Mouse (Mus musculus) liver, embryonic 13.5 days (tissue): Measurements from ENCODE around the gene Wwox. TPM values are rescaled to one million over a fixed set of nuclear protein-coding genes. Genes with fewer than 3 reads are reported as not detected.

ENCODE experiments used
- ATAC-seq: fragments of 200-750 bp; cut with Nextera tagmentation; 2 replicates; pipeline ENCODE4 v1.8.0; 2017; ENCODE audit warnings: low read depth, mild to moderate bottlenecking, moderate number of reproducible peaks, moderate library complexity
- DNase-seq: peaks from one replicate; pipeline ENCODE4 v3.0.0; 2022
- H3K27ac ChIP-seq: fragments of 300-500 bp; sonication (generic); 2 replicates; pipeline ENCODE4 v1.5.1; 2015; ENCODE audit warnings: moderate library complexity, mild to moderate bottlenecking, inconsistent platforms
- H3K27me3 ChIP-seq: fragments of 300-500 bp; sonication (generic); 2 replicates; pipeline ENCODE4 v1.6.1; 2015; ENCODE audit warnings: mild to moderate bottlenecking, inconsistent platforms
- H3K36me3 ChIP-seq: fragments of 300-500 bp; sonication (generic); 2 replicates; pipeline ENCODE4 v1.6.1; 2015; ENCODE audit warnings: mild to moderate bottlenecking, inconsistent platforms
- H3K4me1 ChIP-seq: fragments of 300-500 bp; sonication (generic); replicated peaks from 2 replicates; pipeline ENCODE4 v1.6.1; 2015; ENCODE audit warnings: inconsistent platforms
- H3K4me2 ChIP-seq: fragments of 300-500 bp; sonication (generic); 2 replicates; pipeline ENCODE4 v1.6.1; 2015; ENCODE audit warnings: inconsistent platforms, mild to moderate bottlenecking, moderate library complexity
- H3K4me3 ChIP-seq: fragments of 300-500 bp; sonication (generic); replicated peaks from 2 replicates; pipeline ENCODE4 v1.5.1; 2015; ENCODE audit warnings: mild to moderate bottlenecking, inconsistent platforms
- H3K9ac ChIP-seq: fragments of 300-500 bp; sonication (generic); 2 replicates; pipeline ENCODE4 v1.6.1; 2015; ENCODE audit warnings: mild to moderate bottlenecking, inconsistent platforms
- H3K9me3 ChIP-seq: fragments of 300-500 bp; sonication (generic); replicated peaks from 2 replicates; pipeline ENCODE4 v1.6.1; 2016; ENCODE audit warnings: inconsistent platforms
- WGBS: fragments of 180-500 bp; shearing (Covaris S2); methylation state at CpG from one replicate; pipeline ENCODE4 v1.1.7; 2015; ENCODE audit not compliant: insufficient replicate concordance; 5-methylcytosine and 5-hydroxymethylcytosine counted together
- polyA plus RNA-seq: library from polyadenylated mRNA; unstranded; fragments of >200 nt; fragmentation: Nextera tagmentation; extraction: Ambion mirVana; gene quantifications from 2 replicates; pipeline ENCODE4 v1.2.1, GENCODE M21; 2015

Gene Wwox
- polyA plus RNA-seq, 1 experiment from 2014 or later, result 4.0 TPM

- DNase-seq (no peak), ATAC-seq (no peak)
- H3K4me2 ChIP-seq, result no peak overlapping the region
These were observed 488.5 kb downstream of the Wwox start for GRCm38 (mm10) chr8:114927917-114928316.

GRCm38 (mm10) chr8:114929597-114929996 lies 490.1 kb downstream of the Wwox start:
- 45% methylated on average over 4 of the region's 4 CpGs for WGBS
- no peaks in the 10 kb centered on the region for H3K36me3 ChIP-seq

More at GRCm38 (mm10) chr8:114927917-114928316, 488.5 kb downstream of the Wwox start:
- no peak overlapping the region for H3K4me3 ChIP-seq
- H3K9me3 ChIP-seq, result no peaks in the 10 kb centered on the region
- no peaks in the 10 kb centered on the region for H3K36me3 ChIP-seq
- H3K4me1 ChIP-seq, result peaks cover 12% of the 10 kb centered on the region
- H3K27ac ChIP-seq, result no peak overlapping the region
- H3K9ac ChIP-seq, result no peak overlapping the region
- WGBS, result 35% methylated on average over 4 of the region's 4 CpGs
- H3K27me3 ChIP-seq, result no peaks in the 10 kb centered on the region

DNA sequence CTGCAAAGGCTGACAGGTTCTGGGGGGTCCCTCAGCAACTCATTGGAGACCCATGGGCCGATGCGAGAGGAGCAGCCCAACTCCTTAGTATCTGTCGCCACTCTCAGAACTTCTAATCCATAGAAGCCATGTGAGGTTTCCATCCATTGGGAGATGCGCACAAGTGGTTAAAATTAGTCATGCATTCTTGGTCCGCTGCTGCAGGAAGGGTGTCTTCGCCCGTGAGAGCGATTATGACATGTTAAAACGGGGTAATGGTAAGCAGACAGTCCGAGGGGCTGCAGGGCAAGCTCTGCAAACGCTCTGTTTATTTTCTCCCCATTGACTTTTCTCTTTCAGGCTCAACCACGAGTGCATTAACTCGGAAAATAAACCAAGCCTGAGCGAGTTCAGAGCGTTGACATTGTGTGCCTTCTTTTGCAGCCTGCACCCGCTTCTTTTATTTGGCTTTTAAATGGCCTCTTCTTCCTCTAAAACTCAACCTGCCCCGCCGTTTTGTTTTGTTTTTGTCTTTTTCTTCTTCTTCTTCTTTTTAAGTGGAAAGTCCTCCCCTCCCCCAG lies 492.7 kb downstream of the Wwox start:
- Histone ChIP-seq H3K27me3 (no peaks in the 10 kb centered on the region), H3K9me3 (no peaks in the 10 kb centered on the region), H3K36me3 (no peaks in the 10 kb centered on the region), H3K4me1 (peaks cover 12% of the 10 kb centered on the region), H3K27ac (no peak overlapping the region), H3K9ac (no peak overlapping the region), H3K4me3 (no peak overlapping the region), H3K4me2 (no peak overlapping the region)
- no peak for DNase-seq
- no peak for ATAC-seq
- 61% methylated on average over 18 of the region's 18 CpGs for WGBS

More at GRCm38 (mm10) chr8:114929597-114929996, 490.1 kb downstream of the Wwox start:
- Histone ChIP-seq H3K4me1 (peaks cover 12% of the 10 kb centered on the region), H3K9me3 (no peaks in the 10 kb centered on the region), H3K4me3 (no peak overlapping the region), H3K27ac (no peak overlapping the region), H3K4me2 (no peak overlapping the region), H3K27me3 (no peaks in the 10 kb centered on the region), H3K9ac (no peak overlapping the region)
- ATAC-seq (no peak), DNase-seq (no peak)

DNA sequence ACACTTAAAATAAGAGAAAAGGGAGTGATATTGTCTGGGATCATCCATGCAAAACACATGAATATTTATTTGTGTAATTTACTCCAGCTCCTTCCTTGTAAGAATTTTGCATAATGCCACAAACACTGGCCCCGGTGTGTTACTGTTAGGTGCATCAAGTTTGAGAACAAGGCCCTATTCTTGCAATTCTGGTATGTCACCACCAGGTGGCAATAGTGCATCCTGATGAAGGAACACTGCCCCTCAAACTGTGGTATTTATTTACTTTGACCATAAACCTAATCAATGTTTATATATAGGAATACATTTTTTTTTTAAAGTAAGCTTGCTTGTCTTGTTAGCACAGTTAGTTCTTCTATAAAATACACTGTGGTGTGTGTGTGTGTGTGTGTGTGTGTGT lies 493.8 kb downstream of the Wwox start:
- 68% methylated on average over 1 of the region's 1 CpGs for WGBS
- H3K36me3 ChIP-seq, result no peaks in the 10 kb centered on the region
- H3K4me1 ChIP-seq, result peaks cover 10% of the 10 kb centered on the region
- no peaks in the 10 kb centered on the region for H3K9me3 ChIP-seq
- no peak overlapping the region for H3K4me2 ChIP-seq
- H3K4me3 ChIP-seq, result no peak overlapping the region
- ATAC-seq, result no peak
- H3K9ac ChIP-seq, result no peak overlapping the region
- DNase-seq, result no peak
- H3K27ac ChIP-seq, result no peak overlapping the region
- H3K27me3 ChIP-seq, result no peaks in the 10 kb centered on the region

GRCm38 (mm10) chr8:114936887-114937286 lies 497.4 kb downstream of the Wwox start:
- no peak overlapping the region for H3K9ac ChIP-seq
- DNase-seq, result no peak
- ATAC-seq, result no peak
- no peaks in the 10 kb centered on the region for H3K4me1 ChIP-seq
- H3K4me3 ChIP-seq, result no peak overlapping the region
- no peak overlapping the region for H3K27ac ChIP-seq
- no peak overlapping the region for H3K4me2 ChIP-seq
- no peaks in the 10 kb centered on the region for H3K9me3 ChIP-seq
- H3K27me3 ChIP-seq, result no peaks in the 10 kb centered on the region
- 49% methylated on average over 10 of the region's 10 CpGs for WGBS
- no peaks in the 10 kb centered on the region for H3K36me3 ChIP-seq

GRCm38 (mm10) chr8:114939338-114939737 lies 499.9 kb downstream of the Wwox start:
- no peak for ATAC-seq
- Histone ChIP-seq H3K4me1 (no peaks in the 10 kb centered on the region), H3K36me3 (no peaks in the 10 kb centered on the region), H3K9ac (no peak overlapping the region), H3K27me3 (no peaks in the 10 kb centered on the region), H3K4me2 (no peak overlapping the region), H3K27ac (no peak overlapping the region), H3K4me3 (no peak overlapping the region), H3K9me3 (no peaks in the 10 kb centered on the region)
- no peak for DNase-seq
- 70% methylated on average over 8 of the region's 8 CpGs for WGBS

DNA sequence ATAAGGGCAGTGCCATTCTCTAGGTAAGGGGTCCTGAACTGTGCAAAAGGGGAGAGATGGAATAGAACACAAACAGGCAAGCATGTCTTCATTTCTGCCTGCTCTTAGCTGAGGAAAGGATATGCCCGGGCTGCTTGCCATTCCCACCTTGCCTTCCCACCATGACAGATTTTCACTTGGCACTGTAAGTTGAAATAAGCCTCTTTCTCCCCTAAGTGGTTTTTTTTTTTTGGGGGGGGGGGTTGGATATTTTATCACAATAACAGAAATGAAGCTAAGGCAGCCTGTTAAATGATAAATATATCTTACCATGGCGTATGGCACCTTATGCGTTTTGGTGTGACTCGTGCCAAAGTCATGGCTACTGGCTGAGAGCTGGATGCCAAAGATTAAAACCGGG lies 501.6 kb downstream of the Wwox start:
- no peaks in the 10 kb centered on the region for H3K9me3 ChIP-seq
- WGBS, result 69% methylated on average over 5 of the region's 5 CpGs
- DNase-seq, result no peak
- no peak overlapping the region for H3K9ac ChIP-seq
- no peaks in the 10 kb centered on the region for H3K4me1 ChIP-seq
- no peak overlapping the region for H3K4me3 ChIP-seq
- H3K27ac ChIP-seq, result no peak overlapping the region
- ATAC-seq, result no peak
- no peaks in the 10 kb centered on the region for H3K27me3 ChIP-seq
- H3K4me2 ChIP-seq, result no peak overlapping the region
- no peaks in the 10 kb centered on the region for H3K36me3 ChIP-seq

GRCm38 (mm10) chr8:114941644-114942043 lies 502.2 kb downstream of the Wwox start:
- Histone ChIP-seq H3K4me2 (no peak overlapping the region), H3K9me3 (no peaks in the 10 kb centered on the region), H3K9ac (no peak overlapping the region), H3K27me3 (no peaks in the 10 kb centered on the region), H3K36me3 (no peaks in the 10 kb centered on the region), H3K4me1 (no peaks in the 10 kb centered on the region), H3K27ac (no peak overlapping the region), H3K4me3 (no peak overlapping the region)
- no peak for ATAC-seq
- WGBS, result 38% methylated on average over 9 of the region's 9 CpGs
- no peak for DNase-seq

- no peaks in the 10 kb centered on the region for H3K4me1 ChIP-seq
These were observed 508.5 kb downstream of the Wwox start for GRCm38 (mm10) chr8:114947921-114948320.

GRCm38 (mm10) chr8:114956377-114957168 lies 517.1 kb downstream of the Wwox start:
- Histone ChIP-seq H3K27ac (no peak overlapping the region), H3K27me3 (no peaks in the 10 kb centered on the region), H3K36me3 (no peaks in the 10 kb centered on the region), H3K4me2 (no peak overlapping the region), H3K4me3 (no peak overlapping the region), H3K9ac (no peak overlapping the region), H3K9me3 (no peaks in the 10 kb centered on the region), H3K4me1 (no peaks in the 10 kb centered on the region)
- no peak for DNase-seq
- WGBS, result 66% methylated on average over 8 of the region's 8 CpGs
- no peak for ATAC-seq

More at GRCm38 (mm10) chr8:114947921-114948320, 508.5 kb downstream of the Wwox start:
- 60% methylated on average over 6 of the region's 6 CpGs for WGBS
- Histone ChIP-seq H3K9ac (no peak overlapping the region), H3K9me3 (no peaks in the 10 kb centered on the region), H3K4me3 (no peak overlapping the region), H3K27me3 (no peaks in the 10 kb centered on the region), H3K27ac (no peak overlapping the region), H3K4me2 (no peak overlapping the region), H3K36me3 (no peaks in the 10 kb centered on the region)
- DNase-seq (no peak), ATAC-seq (no peak)

DNA sequence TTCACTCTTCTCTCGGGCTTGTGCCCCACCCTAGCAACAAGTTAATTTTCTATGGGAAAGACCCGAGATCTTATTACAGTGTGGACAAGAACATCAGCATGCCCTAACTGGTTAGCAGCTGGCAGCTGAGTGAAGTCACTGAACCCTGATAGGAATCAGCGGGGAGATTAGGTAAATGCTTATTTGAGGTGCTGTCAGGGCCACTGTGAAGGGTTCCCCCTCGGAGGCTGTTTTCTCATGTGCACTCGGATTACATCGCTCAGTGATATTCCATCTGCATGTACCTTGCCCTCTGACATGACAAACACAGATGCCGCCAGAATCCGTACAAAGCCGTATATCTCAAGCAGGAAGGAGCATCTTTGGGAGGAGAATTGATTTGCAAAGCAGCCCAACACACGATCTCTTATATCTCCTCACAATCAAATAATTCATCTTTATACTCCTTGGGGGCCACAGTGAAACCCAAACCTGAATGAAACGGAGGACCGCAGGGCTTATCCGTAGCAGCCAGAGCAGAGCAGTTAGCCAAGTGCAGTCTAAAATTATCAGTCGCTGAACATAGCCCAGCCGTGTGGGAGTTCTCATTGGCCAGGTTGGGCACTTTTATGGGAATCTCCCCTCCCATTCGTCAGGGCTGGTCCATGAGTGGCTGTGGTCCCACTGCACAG lies 519.1 kb downstream of the Wwox start:
- H3K4me3 ChIP-seq, result no peak overlapping the region
- no peak overlapping the region for H3K27ac ChIP-seq
- no peak overlapping the region for H3K4me2 ChIP-seq
- no peak for DNase-seq
- H3K4me1 ChIP-seq, result no peaks in the 10 kb centered on the region
- no peaks in the 10 kb centered on the region for H3K27me3 ChIP-seq
- H3K9ac ChIP-seq, result no peak overlapping the region
- ATAC-seq, result no peak
- no peaks in the 10 kb centered on the region for H3K36me3 ChIP-seq
- no peaks in the 10 kb centered on the region for H3K9me3 ChIP-seq
- WGBS, result 73% methylated on average over 16 of the region's 16 CpGs
